Mouse (Mus musculus) neural tube, postnatal 0 days (tissue): ENCODE data around the gene Olfr17. TPM values are rescaled to one million over a fixed set of nuclear protein-coding genes. Genes with fewer than 3 reads are reported as not detected.

Source experiments
- polyA plus RNA-seq: library from polyadenylated mRNA; unstranded; fragments of >200 nt; fragmentation: Nextera tagmentation; extraction: Ambion mirVana; gene quantifications from 2 replicates; pipeline ENCODE4 v1.2.1, GENCODE M21; 2015

Gene Olfr17
- polyA plus RNA-seq: not detected in 2 replicates

GRCm38 (mm10) chr7:107092920-107093319 lies at the start of gene Olfr17:
Olfr17 (plus strand) TSS chr7:107093220.

GRCm38 (mm10) chr7:107070681-107071080 lies 22.3 kb upstream of the Olfr17 start, which contains the start of gene Olfr714:
Olfr714 (plus strand) TSS chr7:107070981.

GRCm38 (mm10) chr7:107110269-107110668 lies 17.2 kb downstream of the Olfr17 start, which contains the start of gene Olfr715b:
Olfr715b (minus strand) TSS chr7:107110369.

GRCm38 (mm10) chr7:107130983-107131382 lies 38.0 kb downstream of the Olfr17 start, which contains the start of gene Olfr715:
Olfr715 (minus strand) TSS chr7:107131083.

GRCm38 (mm10) chr7:107138027-107138426 lies 45.0 kb downstream of the Olfr17 start, which contains the start of gene Olfr716:
Olfr716 (plus strand) TSS chr7:107138327.

Other genes with a start within 250 kb of the Olfr17 start
- not detected in 2 replicates for gene Olfr703, start 249.9 kb upstream of the Olfr17 start, polyA plus RNA-seq
- gene Olfr704, start 230.0 kb upstream of the Olfr17 start, polyA plus RNA-seq: not detected in 2 replicates
- not detected in 2 replicates for gene Olfr705, start 216.3 kb upstream of the Olfr17 start, polyA plus RNA-seq
- gene Olfr706, start 205.1 kb upstream of the Olfr17 start, polyA plus RNA-seq: not detected in 2 replicates
- not detected in 2 replicates for gene Olfr707, start 192.0 kb upstream of the Olfr17 start, polyA plus RNA-seq
- not detected in 2 replicates for gene Olfr1532-ps1, start 185.2 kb upstream of the Olfr17 start, polyA plus RNA-seq
- gene Olfr709-ps1, start 161.0 kb upstream of the Olfr17 start, polyA plus RNA-seq: not detected in 2 replicates
- gene Olfr710, start 144.9 kb upstream of the Olfr17 start, polyA plus RNA-seq: not detected in 2 replicates
- gene Olfr6, start 129.3 kb upstream of the Olfr17 start, polyA plus RNA-seq: not detected in 2 replicates
- gene Olfr711, start 117.8 kb upstream of the Olfr17 start, polyA plus RNA-seq: not detected in 2 replicates
- not detected in 2 replicates for gene Olfr2, start 87.1 kb upstream of the Olfr17 start, polyA plus RNA-seq
- not detected in 2 replicates for gene Olfr713, start 62.0 kb upstream of the Olfr17 start, polyA plus RNA-seq
- gene Olfr714, start 22.2 kb upstream of the Olfr17 start, polyA plus RNA-seq: not detected in 2 replicates
- not detected in 2 replicates for gene Olfr715b, start 17.1 kb downstream of the Olfr17 start, polyA plus RNA-seq
- not detected in 2 replicates for gene Olfr715, start 37.9 kb downstream of the Olfr17 start, polyA plus RNA-seq
- gene Olfr716, start 45.1 kb downstream of the Olfr17 start, polyA plus RNA-seq: not detected in 2 replicates
- gene Nlrp14, start 73.8 kb downstream of the Olfr17 start, polyA plus RNA-seq: not detected in 2 replicates
- not detected in 2 replicates for gene Rbmxl2, start 116.2 kb downstream of the Olfr17 start, polyA plus RNA-seq